Mouse (Mus musculus) thymus, adult 2 months (tissue): ENCODE results near the gene Bpifc.

Source experiments
- CTCF ChIP-seq: fragments of 200-500 bp; IDR thresholded peaks from 2 replicates; pipeline ENCODE4 v1.5.1; 2012; ENCODE audit warnings: mild to moderate bottlenecking, control low read depth, low read length, moderate library complexity, borderline replicate concordance; ENCODE audit not compliant: control insufficient read depth, poor library complexity, insufficient read depth; ENCODE audit errors: extremely low read depth
- POLR2A ChIP-seq: fragments of 200-500 bp; IDR thresholded peaks from 2 replicates; pipeline ENCODE4 v1.6.1; 2012; ENCODE audit warnings: mild to moderate bottlenecking, low read length, control low read depth, moderate library complexity; ENCODE audit not compliant: control insufficient read depth, poor library complexity, insufficient read depth; ENCODE audit errors: extremely low read depth

DNA sequence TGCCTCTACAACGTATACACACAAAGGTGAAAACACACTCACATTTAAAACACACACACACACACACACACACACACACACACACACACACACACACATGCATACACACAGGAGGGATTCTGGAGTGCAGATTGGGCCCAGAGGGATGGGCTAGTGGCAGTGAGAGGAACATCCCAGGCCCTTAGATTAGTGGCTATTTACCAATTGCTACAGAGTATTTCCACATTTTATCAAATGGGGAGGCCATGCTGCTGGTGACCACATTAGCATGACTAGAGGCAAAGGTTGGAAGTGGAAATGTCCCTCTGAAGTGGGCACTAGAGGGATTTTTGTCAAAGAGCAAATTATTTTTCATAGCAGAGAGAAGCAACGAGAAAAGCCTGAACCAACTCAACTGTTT, 2.0 kb downstream of the Bpifc start:
- no peak for TF ChIP-seq CTCF
- no peak for TF ChIP-seq POLR2A
